Mouse (Mus musculus) central nervous system, embryonic 18 days (tissue): ENCODE results near the gene Olfr491. TPM values are rescaled to one million over a fixed set of nuclear protein-coding genes. Genes with fewer than 3 reads are reported as not detected.

Experiments used
- polyA plus RNA-seq: library from polyadenylated mRNA; depleted of rRNA; stranded (reverse); fragments of >200 nt; gene quantifications from 2 replicates; pipeline ENCODE4 v1.2.3, GENCODE M21; 2012; rRNA removed

The Olfr491 gene
- polyA plus RNA-seq: not detected in 2 replicates

GRCm38 (mm10) chr7:108313151-108313550, at the start of gene Olfr491:
Olfr491 (plus strand) TSS chr7:108313451.

GRCm38 (mm10) chr7:108288834-108289233, 24.4 kb upstream of the Olfr491 start, which contains the start of gene Olfr490:
Olfr490 (minus strand) TSS chr7:108288934.

GRCm38 (mm10) chr7:108323574-108323973, 10.3 kb downstream of the Olfr491 start, which contains the start of gene Olfr492:
Olfr492 (minus strand) TSS chr7:108323674.

GRCm38 (mm10) chr7:108346879-108347278, 33.6 kb downstream of the Olfr491 start, which contains the start of gene Olfr493:
Olfr493 (minus strand) TSS chr7:108346979.

GRCm38 (mm10) chr7:108365035-108365434, 51.8 kb downstream of the Olfr491 start, which contains the start of gene Olfr494:
Olfr494 (plus strand) TSS chr7:108365335.

Other genes starting within 250 kb of the Olfr491 start
- not detected in 2 replicates for gene Olfr480, start 246.1 kb upstream of the Olfr491 start, polyA plus RNA-seq
- not detected in 2 replicates for gene Olfr481, start 233.6 kb upstream of the Olfr491 start, polyA plus RNA-seq
- not detected in 2 replicates for gene Olfr482, start 215.9 kb upstream of the Olfr491 start, polyA plus RNA-seq
- not detected in 2 replicates for gene Olfr483, start 212.6 kb upstream of the Olfr491 start, polyA plus RNA-seq
- not detected in 2 replicates for gene Olfr484, start 186.0 kb upstream of the Olfr491 start, polyA plus RNA-seq
- not detected in 2 replicates for gene Olfr485, start 153.6 kb upstream of the Olfr491 start, polyA plus RNA-seq
- gene Olfr486, start 140.7 kb upstream of the Olfr491 start, polyA plus RNA-seq: not detected in 2 replicates
- not detected in 2 replicates for gene Olfr487, start 98.8 kb upstream of the Olfr491 start, polyA plus RNA-seq
- not detected in 2 replicates for gene Olfr488, start 55.1 kb upstream of the Olfr491 start, polyA plus RNA-seq
- not detected in 2 replicates for gene Olfr490, start 24.5 kb upstream of the Olfr491 start, polyA plus RNA-seq
- gene Olfr492, start 10.2 kb downstream of the Olfr491 start, polyA plus RNA-seq: not detected in 2 replicates
- gene Olfr493, start 33.5 kb downstream of the Olfr491 start, polyA plus RNA-seq: not detected in 2 replicates
- not detected in 2 replicates for gene Olfr494, start 51.9 kb downstream of the Olfr491 start, polyA plus RNA-seq
- gene Olfr495, start 79.7 kb downstream of the Olfr491 start, polyA plus RNA-seq: not detected in 2 replicates
- gene Olfr497, start 107.0 kb downstream of the Olfr491 start, polyA plus RNA-seq: not detected in 2 replicates
- not detected in 2 replicates for gene Olfr498, start 151.9 kb downstream of the Olfr491 start, polyA plus RNA-seq
- not detected in 2 replicates for gene Olfr502, start 211.6 kb downstream of the Olfr491 start, polyA plus RNA-seq
- not detected in 2 replicates for gene Olfr503, start 231.1 kb downstream of the Olfr491 start, polyA plus RNA-seq